Mouse (Mus musculus): ENCODE measurements around the gene Maneal. TPM values are rescaled to one million over a fixed set of nuclear protein-coding genes. Genes with fewer than 3 reads are reported as not detected.

The Maneal gene
- polyA plus RNA-seq, 1 experiment from 2014 or later = 1.4 TPM

DNA sequence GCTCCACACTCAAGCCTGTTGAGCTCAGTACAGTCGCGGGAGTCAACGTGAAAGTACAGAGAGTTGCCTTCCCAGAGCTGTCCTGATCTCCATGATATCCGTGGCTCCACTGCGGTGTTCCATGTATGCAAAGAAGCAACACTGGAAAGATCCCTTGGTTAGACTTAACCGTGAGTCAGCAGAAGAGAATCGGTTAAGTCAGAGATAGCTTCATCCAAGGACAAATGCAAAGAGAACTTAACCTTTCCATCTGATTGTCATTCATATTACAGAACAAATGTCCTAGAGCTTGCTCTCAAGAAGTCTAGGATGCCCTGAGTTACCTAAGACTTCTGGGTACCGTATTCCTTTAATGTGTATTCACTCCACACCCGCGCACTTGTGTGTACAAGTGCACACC, 29.2 kb downstream of the Maneal start:
- H3K27ac ChIP-seq (replicated peaks; ENCODE audit: low read depth, low read length) = no peak overlapping the region
- 92% methylated on average over 10 of the region's 10 CpGs for WGBS
- no peaks in the 10 kb centered on the region for H3K9me3 ChIP-seq (ENCODE audit: control insufficient read depth, low read length)
- H3K4me2 ChIP-seq (ENCODE audit: low read depth, low read length) = no peak overlapping the region
- no peak overlapping the region for H3K4me3 ChIP-seq (ENCODE audit: low read depth, low read length)
- ATAC-seq (ENCODE audit: low read depth) = no peak
- H3K36me3 ChIP-seq (ENCODE audit: control insufficient read depth, insufficient read depth, low read length) = peaks cover 65% of the 10 kb centered on the region
- no peak overlapping the region for H3K9ac ChIP-seq (ENCODE audit: low read depth, low read length)
- no peaks in the 10 kb centered on the region for H3K27me3 ChIP-seq (replicated peaks; ENCODE audit: control insufficient read depth, insufficient read depth, low read length)
- DNase-seq (ENCODE audit: low spot score) = no peak
- H3K4me1 ChIP-seq (ENCODE audit: control insufficient read depth, insufficient read depth, low read length) = no peaks in the 10 kb centered on the region

- WGBS = 78% methylated on average over 5 of the region's 5 CpGs
- peaks cover 80% of the 10 kb centered on the region for H3K36me3 ChIP-seq (ENCODE audit: control insufficient read depth, insufficient read depth, low read length)
These were observed 32.3 kb downstream of the Maneal start for GRCm38 (mm10) chr4:124829671-124830070.

DNA sequence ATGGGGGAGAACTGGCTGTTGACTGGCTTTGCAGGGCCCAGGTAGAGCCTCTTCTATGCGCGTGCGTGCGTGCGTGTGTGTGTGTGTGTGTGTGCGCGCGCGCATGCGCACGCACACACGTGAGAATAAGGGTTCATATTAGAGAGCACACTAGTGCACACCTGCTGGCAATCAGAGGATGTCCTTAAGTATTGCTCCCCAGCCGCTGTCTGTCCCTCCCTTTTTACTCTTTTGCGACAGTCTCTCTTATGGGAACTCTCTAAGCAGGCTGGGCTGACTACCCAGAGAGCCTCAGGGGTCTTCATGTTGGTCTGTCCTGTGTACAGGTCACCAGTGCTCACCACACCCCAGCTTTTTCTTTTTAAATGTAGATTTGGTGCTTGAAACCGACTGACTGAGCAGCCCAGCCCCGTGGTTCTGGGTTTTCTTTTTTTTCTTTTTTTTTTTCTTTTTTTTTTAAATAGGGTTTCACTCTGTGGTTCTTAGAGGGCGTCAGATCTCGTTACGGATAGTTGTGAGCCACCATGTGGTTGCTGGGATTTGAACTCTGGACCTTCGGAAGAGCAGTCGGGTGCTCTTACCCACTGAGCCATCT, 36.5 kb downstream of the Maneal start:
- Histone ChIP-seq H3K27me3 (replicated peaks; ENCODE audit: control insufficient read depth, insufficient read depth, low read length) (no peaks in the 10 kb centered on the region), H3K4me2 (ENCODE audit: low read depth, low read length) (no peak overlapping the region), H3K36me3 (ENCODE audit: control insufficient read depth, insufficient read depth, low read length) (peaks cover 88% of the 10 kb centered on the region), H3K4me3 (ENCODE audit: low read depth, low read length) (no peak overlapping the region), H3K9ac (ENCODE audit: low read depth, low read length) (no peak overlapping the region), H3K9me3 (ENCODE audit: control insufficient read depth, low read length) (no peaks in the 10 kb centered on the region), H3K27ac (replicated peaks; ENCODE audit: low read depth, low read length) (no peak overlapping the region), H3K4me1 (ENCODE audit: control insufficient read depth, insufficient read depth, low read length) (no peaks in the 10 kb centered on the region)
- 94% methylated on average over 21 of the region's 21 CpGs for WGBS
- DNase-seq (ENCODE audit: low spot score) (no peak), ATAC-seq (ENCODE audit: low read depth) (no peak)

More at GRCm38 (mm10) chr4:124829671-124830070, 32.3 kb downstream of the Maneal start:
- H3K9ac ChIP-seq (ENCODE audit: low read depth, low read length) = no peak overlapping the region
- H3K4me1 ChIP-seq (ENCODE audit: control insufficient read depth, insufficient read depth, low read length) = no peaks in the 10 kb centered on the region
- H3K27ac ChIP-seq (replicated peaks; ENCODE audit: low read depth, low read length) = no peak overlapping the region
- H3K4me3 ChIP-seq (ENCODE audit: low read depth, low read length) = no peak overlapping the region
- H3K27me3 ChIP-seq (replicated peaks; ENCODE audit: control insufficient read depth, insufficient read depth, low read length) = no peaks in the 10 kb centered on the region
- DNase-seq (ENCODE audit: low spot score) (no peak), ATAC-seq (ENCODE audit: low read depth) (no peak)
- no peaks in the 10 kb centered on the region for H3K9me3 ChIP-seq (ENCODE audit: control insufficient read depth, low read length)
- H3K4me2 ChIP-seq (ENCODE audit: low read depth, low read length) = no peak overlapping the region

- H3K27me3 ChIP-seq (replicated peaks; ENCODE audit: control insufficient read depth, insufficient read depth, low read length) = no peaks in the 10 kb centered on the region
- no peaks in the 10 kb centered on the region for H3K4me1 ChIP-seq (ENCODE audit: control insufficient read depth, insufficient read depth, low read length)
- 88% methylated on average over 6 of the region's 6 CpGs for WGBS
- H3K4me2 ChIP-seq (ENCODE audit: low read depth, low read length) = no peak overlapping the region
- no peaks in the 10 kb centered on the region for H3K9me3 ChIP-seq (ENCODE audit: control insufficient read depth, low read length)
- DNase-seq (ENCODE audit: low spot score) (no peak), ATAC-seq (ENCODE audit: low read depth) (no peak)
- no peak overlapping the region for H3K4me3 ChIP-seq (ENCODE audit: low read depth, low read length)
- H3K27ac ChIP-seq (replicated peaks; ENCODE audit: low read depth, low read length) = no peak overlapping the region
- H3K9ac ChIP-seq (ENCODE audit: low read depth, low read length) = no peak overlapping the region
- H3K36me3 ChIP-seq (ENCODE audit: control insufficient read depth, insufficient read depth, low read length) = peaks cover 87% of the 10 kb centered on the region
These were observed 37.0 kb downstream of the Maneal start for GRCm38 (mm10) chr4:124824967-124825366.

DNA sequence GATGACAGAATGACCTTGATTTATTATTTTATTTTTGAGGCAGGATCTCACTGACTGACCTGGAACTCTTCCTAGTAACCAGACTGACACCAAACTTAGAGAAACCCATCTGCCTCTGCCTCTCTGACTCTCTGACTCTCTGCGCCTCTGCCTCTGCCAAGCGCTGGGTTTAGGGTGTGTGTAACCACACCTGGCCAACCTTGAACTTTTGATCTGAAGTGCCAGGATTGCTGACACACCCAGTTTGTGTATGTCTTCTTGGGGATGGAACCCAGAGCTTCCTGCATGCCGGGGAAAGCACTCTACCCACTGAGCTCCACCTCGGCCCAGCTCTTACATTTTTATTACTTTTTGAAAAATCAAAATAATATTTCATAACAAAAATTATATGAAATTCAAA, 43.1 kb downstream of the Maneal start:
- Histone ChIP-seq H3K4me1 (ENCODE audit: control insufficient read depth, insufficient read depth, low read length) (no peaks in the 10 kb centered on the region), H3K9ac (ENCODE audit: low read depth, low read length) (no peak overlapping the region), H3K27ac (replicated peaks; ENCODE audit: low read depth, low read length) (no peak overlapping the region), H3K9me3 (ENCODE audit: control insufficient read depth, low read length) (no peaks in the 10 kb centered on the region), H3K4me3 (ENCODE audit: low read depth, low read length) (no peak overlapping the region), H3K4me2 (ENCODE audit: low read depth, low read length) (no peak overlapping the region), H3K27me3 (replicated peaks; ENCODE audit: control insufficient read depth, insufficient read depth, low read length) (no peaks in the 10 kb centered on the region), H3K36me3 (ENCODE audit: control insufficient read depth, insufficient read depth, low read length) (peaks cover 41% of the 10 kb centered on the region)
- WGBS = 91% methylated on average over 4 of the region's 4 CpGs
- DNase-seq (ENCODE audit: low spot score) = no peak
- no peak for ATAC-seq (ENCODE audit: low read depth)

- H3K27ac ChIP-seq (replicated peaks; ENCODE audit: low read depth, low read length) = no peak overlapping the region
- H3K27me3 ChIP-seq (replicated peaks; ENCODE audit: control insufficient read depth, insufficient read depth, low read length) = no peaks in the 10 kb centered on the region
- no peak overlapping the region for H3K9ac ChIP-seq (ENCODE audit: low read depth, low read length)
- H3K4me2 ChIP-seq (ENCODE audit: low read depth, low read length) = no peak overlapping the region
- H3K36me3 ChIP-seq (ENCODE audit: control insufficient read depth, insufficient read depth, low read length) = peaks cover 31% of the 10 kb centered on the region
- ATAC-seq (ENCODE audit: low read depth) = peak; percentile 57; the same call in 1 of the 2 replicates
- DNase-seq (ENCODE audit: low spot score) = peak; percentile 51
- H3K4me3 ChIP-seq (ENCODE audit: low read depth, low read length) = no peak overlapping the region
- H3K9me3 ChIP-seq (ENCODE audit: control insufficient read depth, low read length) = no peaks in the 10 kb centered on the region
- WGBS = 30% methylated on average over 6 of the region's 6 CpGs
- H3K4me1 ChIP-seq (ENCODE audit: control insufficient read depth, insufficient read depth, low read length) = no peaks in the 10 kb centered on the region
These were observed 44.2 kb downstream of the Maneal start for GRCm38 (mm10) chr4:124817803-124818202.

DNA sequence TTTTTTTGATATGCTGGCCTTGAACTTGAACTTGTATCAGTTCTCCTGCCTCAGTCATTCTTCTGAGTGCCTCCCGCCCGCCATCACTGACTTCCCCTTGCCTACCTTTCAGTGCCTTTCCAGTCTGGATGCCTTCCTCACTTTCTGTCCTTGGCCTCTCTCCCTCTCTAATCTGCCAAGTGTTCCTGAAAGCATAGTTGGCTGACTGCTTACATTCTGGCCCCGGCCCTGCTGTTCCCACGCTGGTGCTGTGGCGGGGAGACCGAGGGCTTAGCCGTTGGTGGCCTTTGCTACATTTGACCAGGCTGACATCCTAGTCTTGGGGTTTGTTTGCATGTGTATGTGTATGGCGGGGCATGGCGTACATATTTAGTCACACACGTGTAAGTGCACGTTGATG, 46.1 kb downstream of the Maneal start:
- no peaks in the 10 kb centered on the region for H3K4me1 ChIP-seq (ENCODE audit: control insufficient read depth, insufficient read depth, low read length)
- H3K36me3 ChIP-seq (ENCODE audit: control insufficient read depth, insufficient read depth, low read length) = peaks cover 21% of the 10 kb centered on the region
- no peak overlapping the region for H3K27ac ChIP-seq (replicated peaks; ENCODE audit: low read depth, low read length)
- no peaks in the 10 kb centered on the region for H3K9me3 ChIP-seq (ENCODE audit: control insufficient read depth, low read length)
- ATAC-seq (ENCODE audit: low read depth) (no peak), DNase-seq (ENCODE audit: low spot score) (no peak)
- no peaks in the 10 kb centered on the region for H3K27me3 ChIP-seq (replicated peaks; ENCODE audit: control insufficient read depth, insufficient read depth, low read length)
- no peak overlapping the region for H3K9ac ChIP-seq (ENCODE audit: low read depth, low read length)
- H3K4me2 ChIP-seq (ENCODE audit: low read depth, low read length) = no peak overlapping the region
- WGBS = 93% methylated on average over 11 of the region's 11 CpGs
- no peak overlapping the region for H3K4me3 ChIP-seq (ENCODE audit: low read depth, low read length)

DNA sequence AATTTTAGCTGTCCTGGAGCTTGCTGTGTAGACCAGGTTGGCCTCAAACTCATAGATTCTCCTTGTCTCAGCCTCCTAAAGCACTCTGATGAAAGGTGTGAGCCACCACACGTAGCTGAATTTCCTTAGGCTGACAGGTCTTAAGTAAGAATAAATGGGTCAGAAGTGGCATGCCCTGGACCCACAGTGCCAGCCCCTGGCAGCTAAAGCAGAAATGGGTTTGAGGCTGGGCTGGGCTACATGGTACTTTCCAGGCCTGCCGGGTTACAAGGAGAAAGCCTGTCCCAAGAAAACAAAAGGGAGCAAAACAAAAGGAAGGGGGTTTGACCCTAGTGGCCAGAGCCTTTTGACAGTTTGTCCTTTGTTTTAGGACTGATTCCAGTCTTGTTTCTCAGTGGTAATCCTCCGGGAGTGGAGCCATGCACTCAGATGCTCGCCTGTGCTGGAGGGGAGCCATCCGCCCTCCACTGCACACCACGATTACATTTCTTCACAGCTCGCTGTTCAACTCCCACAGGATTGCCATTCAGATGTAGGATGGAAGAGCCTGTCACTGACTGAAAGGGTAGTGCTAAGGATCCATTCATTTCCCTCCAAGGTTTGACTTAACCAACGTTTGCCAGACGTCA, 50.5 kb downstream of the Maneal start:
- DNase-seq (ENCODE audit: low spot score) (no peak), ATAC-seq (ENCODE audit: low read depth) (no peak)
- Histone ChIP-seq H3K4me2 (ENCODE audit: low read depth, low read length) (no peak overlapping the region), H3K9ac (ENCODE audit: low read depth, low read length) (no peak overlapping the region), H3K4me3 (ENCODE audit: low read depth, low read length) (no peak overlapping the region), H3K9me3 (ENCODE audit: control insufficient read depth, low read length) (no peaks in the 10 kb centered on the region), H3K27me3 (replicated peaks; ENCODE audit: control insufficient read depth, insufficient read depth, low read length) (no peaks in the 10 kb centered on the region), H3K36me3 (ENCODE audit: control insufficient read depth, insufficient read depth, low read length) (peaks cover 27% of the 10 kb centered on the region), H3K27ac (replicated peaks; ENCODE audit: low read depth, low read length) (no peak overlapping the region), H3K4me1 (ENCODE audit: control insufficient read depth, insufficient read depth, low read length) (no peaks in the 10 kb centered on the region)
- WGBS = 53% methylated on average over 8 of the region's 9 CpGs

- H3K9ac ChIP-seq (ENCODE audit: low read depth, low read length) = no peak overlapping the region
- no peak overlapping the region for H3K4me2 ChIP-seq (ENCODE audit: low read depth, low read length)
- no peak overlapping the region for H3K27ac ChIP-seq (replicated peaks; ENCODE audit: low read depth, low read length)
- peaks cover 38% of the 10 kb centered on the region for H3K36me3 ChIP-seq (ENCODE audit: control insufficient read depth, insufficient read depth, low read length)
- H3K27me3 ChIP-seq (replicated peaks; ENCODE audit: control insufficient read depth, insufficient read depth, low read length) = no peaks in the 10 kb centered on the region
- WGBS = 88% methylated on average over 7 of the region's 7 CpGs
- no peaks in the 10 kb centered on the region for H3K4me1 ChIP-seq (ENCODE audit: control insufficient read depth, insufficient read depth, low read length)
- DNase-seq (ENCODE audit: low spot score) = no peak
- ATAC-seq (ENCODE audit: low read depth) = no peak
- no peak overlapping the region for H3K4me3 ChIP-seq (ENCODE audit: low read depth, low read length)
- no peaks in the 10 kb centered on the region for H3K9me3 ChIP-seq (ENCODE audit: control insufficient read depth, low read length)
These were observed 51.9 kb downstream of the Maneal start for GRCm38 (mm10) chr4:124810056-124810455.
